Mouse (Mus musculus): Measurements from ENCODE around the gene Tex16. TPM values are rescaled to one million over a fixed set of nuclear protein-coding genes. Genes with fewer than 3 reads are reported as not detected.

Gene Tex16
- polyA plus RNA-seq (2015; fragmentation: Nextera tagmentation; extraction: Ambion mirVana), result 1.1 and 1.7 TPM in 2 replicates

GRCm38 (mm10) chrX:112010707-112011106 is at the start of gene Tex16:
Gene Tex16 (plus strand): TSS chrX:112011007.
- H3K4me2 ChIP-seq, result no peak within 1 kb of the TSS
- no peaks in the 10 kb centered on the region for H3K27me3 ChIP-seq
- no peaks in the 10 kb centered on the region for H3K36me3 ChIP-seq
- no peak within 1 kb of the TSS for H3K9ac ChIP-seq
- ATAC-seq (ENCODE audit: low read depth), result no peak
- no peak within 1 kb of the TSS for H3K27ac ChIP-seq (replicated peaks)
- no peaks in the 10 kb centered on the region for H3K9me3 ChIP-seq
- no peak within 1 kb of the TSS for H3K4me3 ChIP-seq
- no peaks in the 10 kb centered on the region for H3K4me1 ChIP-seq (replicated peaks)

- no peak for ATAC-seq (ENCODE audit: low read depth)
- Histone ChIP-seq H3K9me3 (0 out of 2 replicates have a peak, but pooled peaks cover 2% of the 10 kb centered on the region), H3K4me3 (no peak overlapping the region), H3K9ac (no peak overlapping the region), H3K27me3 (no peaks in the 10 kb centered on the region), H3K4me2 (no peak overlapping the region), H3K4me1 (replicated peaks) (no peaks in the 10 kb centered on the region), H3K27ac (replicated peaks) (no peak overlapping the region), H3K36me3 (no peaks in the 10 kb centered on the region)
- 41% methylated on average over 1 of the region's 1 CpGs for WGBS
Observed at GRCm38 (mm10) chrX:111999661-112000060, 11.1 kb upstream of the Tex16 start.

Other genes with a start within 250 kb of the Tex16 start
- gene Gm45194, start 119.6 kb upstream of the Tex16 start, polyA plus RNA-seq (2015; fragmentation: Nextera tagmentation; extraction: Ambion mirVana), result 0.64 and 1.0 TPM in 2 replicates
- gene 4933403O08Rik, start 228.0 kb downstream of the Tex16 start, polyA plus RNA-seq (2015; fragmentation: Nextera tagmentation; extraction: Ambion mirVana), result not detected in 2 replicates

Data from neural tube, embryonic 13.5 days (tissue).